Comparison of ENCODE assay signal across 8 mouse cellular contexts in the genomic region with DNA sequence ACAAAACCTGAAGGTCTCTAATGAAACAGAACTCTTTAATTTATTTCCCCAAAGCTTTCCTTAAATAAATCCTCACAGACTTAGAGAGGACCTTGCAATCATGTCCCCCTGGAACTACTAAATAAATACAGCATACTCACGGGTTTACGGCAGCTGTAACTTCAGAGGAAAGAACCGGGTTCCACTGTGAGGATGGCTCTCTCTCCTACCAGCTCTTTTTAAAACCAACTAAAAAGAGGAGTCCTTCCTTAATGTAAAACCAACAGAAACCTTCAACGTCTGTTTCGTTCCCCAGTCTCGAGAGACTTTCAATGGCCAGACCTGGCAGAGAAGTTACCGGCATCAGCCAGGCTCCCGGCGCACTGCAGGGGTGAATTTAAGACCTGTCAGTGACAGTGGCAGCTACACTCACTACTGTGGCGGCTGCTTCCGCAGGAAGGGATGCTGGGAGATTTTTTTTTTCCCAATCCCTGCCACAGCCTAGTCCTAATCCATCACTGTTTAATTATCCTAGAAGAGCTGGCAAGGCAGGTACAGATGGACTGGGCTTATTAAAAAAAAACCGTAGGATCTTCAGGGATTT. TPM values are rescaled to one million over a fixed set of nuclear protein-coding genes. Genes with fewer than 3 reads are reported as not detected.
A peak's percentile ranks its signal among the peaks of the same experiment; 100 is the strongest.
DNase-seq lines count a peak whose midpoint lies in the region; ATAC-seq and TF ChIP-seq lines count a peak whose summit lies in the region.

No protein-coding gene starts in this region.

- H3K79me2 ChIP-seq in myocyte (ENCODE audit: control insufficient read depth, insufficient read depth) = peaks cover 47% of the 10 kb centered on the region

- TF ChIP-seq POLR2A in testis, adult 2 months (IDR thresholded peaks at IDR 0.05; ENCODE audit: control insufficient read depth, low read depth, low read length) = no peak
- no peak for TF ChIP-seq POLR2A in myocyte (IDR thresholded peaks at IDR 0.05; ENCODE audit: insufficient read length, low read depth)

- TF ChIP-seq CTCF in testis, adult 2 months (IDR thresholded peaks at IDR 0.05; ENCODE audit: control insufficient read depth, insufficient read depth, insufficient replicate concordance, low read depth, low read length) = no peak

- H3K9ac ChIP-seq in embryonic facial prominence, embryonic 15.5 days = no peak overlapping the region
- peak overlapping the region; percentile 79 for H3K9ac ChIP-seq in hindbrain, embryonic 13.5 days

- WGBS in embryonic facial prominence, embryonic 15.5 days = 4% methylated on average over 12 of the region's 12 CpGs
- 3% methylated on average over 12 of the region's 12 CpGs for WGBS in hindbrain, embryonic 13.5 days

- H3ac ChIP-seq in myocyte (ENCODE audit: control insufficient read depth, insufficient read length) = no peak overlapping the region

- intact Hi-C loops in left cerebral cortex, postnatal 4 days (cut with DNase I) = no loop called here

- H3K36me3 ChIP-seq in testis, adult 2 months (ENCODE audit: control insufficient read depth, insufficient read depth, low read length) = no peaks in the 10 kb centered on the region
- no peaks in the 10 kb centered on the region for H3K36me3 ChIP-seq in embryonic facial prominence, embryonic 15.5 days
- no peaks in the 10 kb centered on the region for H3K36me3 ChIP-seq in hindbrain, embryonic 13.5 days
- H3K36me3 ChIP-seq in myocyte (ENCODE audit: control insufficient read depth, insufficient read depth) = no peaks in the 10 kb centered on the region

- peaks cover 3% of the 10 kb centered on the region for H3K4me1 ChIP-seq in testis, adult 2 months (ENCODE audit: control insufficient read depth, insufficient read depth, low read length)
- peaks cover 13% of the 10 kb centered on the region for H3K4me1 ChIP-seq in embryonic facial prominence, embryonic 15.5 days
- peaks cover 29% of the 10 kb centered on the region for H3K4me1 ChIP-seq in hindbrain, embryonic 13.5 days (replicated peaks)

- no peaks in the 10 kb centered on the region for H3K9me3 ChIP-seq in embryonic facial prominence, embryonic 15.5 days (replicated peaks)
- no peaks in the 10 kb centered on the region for H3K9me3 ChIP-seq in hindbrain, embryonic 13.5 days

- no peaks in the 10 kb centered on the region for H3K27me3 ChIP-seq in testis, adult 2 months (ENCODE audit: control insufficient read depth, insufficient read depth, low read length)
- H3K27me3 ChIP-seq in embryonic facial prominence, embryonic 15.5 days = no peaks in the 10 kb centered on the region
- no peaks in the 10 kb centered on the region for H3K27me3 ChIP-seq in hindbrain, embryonic 13.5 days
- no peaks in the 10 kb centered on the region for H3K27me3 ChIP-seq in myocyte (ENCODE audit: control insufficient read depth, insufficient read depth, insufficient read length)

- H3K4me2 ChIP-seq in embryonic facial prominence, embryonic 15.5 days (replicated peaks) = peak overlapping the region; percentile 59
- H3K4me2 ChIP-seq in hindbrain, embryonic 13.5 days = peak overlapping the region; percentile 79
- peak overlapping the region; percentile 71 for H3K4me2 ChIP-seq in myocyte (ENCODE audit: low read depth)

- H3K4me3 ChIP-seq in testis, adult 2 months (ENCODE audit: control insufficient read depth, low read depth, low read length) = peak overlapping the region; percentile 69
- peak overlapping the region; percentile 36 for H3K4me3 ChIP-seq in embryonic facial prominence, embryonic 15.5 days (replicated peaks)
- H3K4me3 ChIP-seq in hindbrain, embryonic 13.5 days = peak overlapping the region; percentile 56
- no peak overlapping the region for H3K4me3 ChIP-seq in myocyte

- no peak overlapping the region for H3K27ac ChIP-seq in testis, adult 2 months (ENCODE audit: control insufficient read depth, insufficient read depth, low read depth, low read length)
- H3K27ac ChIP-seq in embryonic facial prominence, embryonic 15.5 days (replicated peaks) = no peak overlapping the region
- peak overlapping the region; percentile 89 for H3K27ac ChIP-seq in hindbrain, embryonic 13.5 days

- no peak for ATAC-seq in embryonic facial prominence, embryonic 15.5 days (ENCODE audit: insufficient number of reproducible peaks, low FRiP score, low TSS enrichment, low read depth)
- ATAC-seq in hindbrain, embryonic 13.5 days (ENCODE audit: low FRiP score) = peak; percentile 79
- ATAC-seq in activated CD4-positive, CD25-positive, alpha-beta regulatory T cell, adult 4 months = no peak

- DNase-seq in testis, postnatal 10 days (ENCODE audit: low spot score) = no peak
- DNase-seq in left cerebral cortex, postnatal 4 days = peak; percentile 70
- no peak for DNase-seq in thymus, postnatal 14 days

TF ChIP-seq in myocyte, 11 proteins besides CTCF, POLR2A, EP300 and RAD21:
- no peak for TF ChIP-seq TCF12 (IDR thresholded peaks at IDR 0.05; ENCODE audit: insufficient read depth, poor library complexity, severe bottlenecking)
- TF ChIP-seq MYOG (IDR thresholded peaks at IDR 0.05; ENCODE audit: control insufficient read depth in 1 of 3, insufficient read depth in 1 of 3, insufficient read length in 2 of 3, low read depth in 2 of 3) = no peak
- no peak for TF ChIP-seq REST (IDR thresholded peaks at IDR 0.05; ENCODE audit: insufficient read depth, insufficient read length)
- TF ChIP-seq POLR2AphosphoS2 (IDR thresholded peaks at IDR 0.05; ENCODE audit: insufficient read length, low read depth) = no peak
- TF ChIP-seq MAX (IDR thresholded peaks at IDR 0.05; ENCODE audit: low read depth) = no peak
- no peak for TF ChIP-seq MYOD1 (IDR thresholded peaks at IDR 0.05; ENCODE audit: control insufficient read depth in 1 of 3, insufficient read length in 2 of 3, low read depth in 2 of 3)
- no peak for TF ChIP-seq USF1 (IDR thresholded peaks at IDR 0.05; ENCODE audit: low read depth)
- TF ChIP-seq SRF (IDR thresholded peaks at IDR 0.05; ENCODE audit: control insufficient read depth, insufficient read length, low read depth) = no peak
- no peak for TF ChIP-seq CEBPB (IDR thresholded peaks at IDR 0.05; ENCODE audit: insufficient read depth, poor library complexity, severe bottlenecking)
- no peak for TF ChIP-seq TCF3 (IDR thresholded peaks at IDR 0.05; ENCODE audit: insufficient read length, low read depth)
- no peak for TF ChIP-seq E2F4 (IDR thresholded peaks at IDR 0.05; ENCODE audit: insufficient read depth)

RNA-seq across cellular contexts. Expression of gene Ttc39b, which starts 39.2 kb away (rescaled TPM):
- polyA plus RNA-seq in testis, adult 2 months (2012; rRNA removed) = 4.9 and 6.6 TPM in 2 replicates
- 4.4 and 5.1 TPM in 2 replicates for polyA plus RNA-seq in embryonic facial prominence, embryonic 15.5 days (2015; fragmentation: Nextera tagmentation; extraction: Ambion mirVana)
- polyA plus RNA-seq in hindbrain, embryonic 13.5 days (2015; fragmentation: Nextera tagmentation; extraction: Ambion mirVana) = 5.3 and 5.5 TPM in 2 replicates
- 10 to 100 TPM; 19.7 to 22.8 TPM for total RNA-seq in left cerebral cortex, postnatal 4 days (2021)
- 19.3 TPM for polyA plus RNA-seq in myocyte (2012; fragmentation: generic; extraction: Trizol)
- 100 to 1,000 TPM; 121 to 125 TPM for polyA plus RNA-seq in activated CD4-positive, CD25-positive, alpha-beta regulatory T cell, adult 4 months (2017; shearing (Covaris generic))
